Mouse (Mus musculus): Measurements from ENCODE around the gene Gm11562. TPM values are rescaled to one million over a fixed set of nuclear protein-coding genes. Genes with fewer than 3 reads are reported as not detected.

The Gm11562 gene
- polyA plus RNA-seq (2012; ENCODE audit: low replicate concordance), result not detected in 2 replicates

DNA sequence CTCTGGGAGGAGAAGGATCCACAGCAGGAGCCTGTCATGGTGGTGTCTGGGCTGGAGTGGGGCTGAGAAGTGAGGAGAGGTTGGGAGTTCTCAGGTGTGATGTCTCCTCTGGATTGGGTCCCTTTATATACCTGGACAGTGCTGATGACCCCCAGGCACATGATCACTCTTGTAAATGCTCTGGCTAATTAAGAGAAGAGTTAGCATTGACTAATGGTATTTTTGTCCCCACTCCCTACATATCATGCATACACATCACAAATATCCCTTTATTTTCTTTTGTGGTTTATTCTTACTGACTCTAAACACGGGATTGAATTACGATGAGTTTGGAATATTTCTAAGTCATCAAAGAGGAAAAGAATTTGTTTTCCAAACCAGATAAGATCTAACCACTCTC is at the start of gene Gm11562:
TSS of gene Gm11562 (minus strand) at position 101 of the 400 bp plus-strand sequence.

DNA sequence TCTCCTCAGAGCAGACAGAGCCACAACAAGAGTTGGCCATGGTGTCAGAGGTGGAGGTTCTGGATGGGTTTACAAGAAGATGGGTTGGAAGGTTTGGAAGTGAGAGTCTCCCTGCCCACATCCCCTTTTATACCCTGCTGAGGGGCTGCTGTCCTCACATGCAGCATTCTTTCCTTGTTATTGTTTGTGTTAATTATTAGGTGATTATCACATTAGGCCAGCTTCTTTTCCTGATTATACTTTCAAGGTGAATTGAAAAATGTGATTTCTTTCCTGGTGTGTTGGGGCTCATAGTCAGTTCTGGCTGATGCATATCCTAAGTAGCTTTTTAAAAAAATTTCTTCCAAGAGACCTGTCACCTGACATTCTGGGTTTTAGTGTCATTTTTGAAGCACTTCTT is 45.6 kb upstream of the Gm11562 start, which contains the start of gene Krtap4-6:
TSS of gene Krtap4-6 (minus strand) at position 101 of the 400 bp plus-strand sequence.

DNA sequence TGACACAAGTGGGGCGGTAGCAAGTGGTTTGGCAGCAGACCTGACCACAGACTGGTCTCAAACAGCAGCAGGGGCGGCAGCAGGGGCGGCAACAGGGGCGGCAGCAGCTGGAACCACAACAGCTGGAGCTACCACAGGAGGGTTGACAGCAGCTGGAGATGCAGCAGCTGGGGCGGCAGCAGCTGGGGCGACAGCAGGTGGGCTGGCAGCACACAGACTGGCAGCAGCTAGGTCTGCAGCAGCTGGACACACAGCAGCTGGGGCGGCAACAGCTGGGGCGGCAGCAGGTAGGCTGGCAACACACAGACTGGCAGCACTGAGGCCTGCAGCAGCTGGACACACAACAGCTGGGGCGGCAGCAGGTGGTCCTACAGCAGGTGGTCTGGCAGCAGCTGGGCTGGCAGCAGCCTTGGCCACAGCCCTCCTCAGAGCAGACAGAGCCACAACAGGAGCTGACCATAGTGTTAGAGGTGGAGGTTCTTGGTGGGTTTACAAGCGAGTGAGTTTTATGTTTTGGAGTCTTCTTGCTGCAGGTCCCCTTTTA is 38.3 kb upstream of the Gm11562 start, which contains the start of gene Gm11563:
TSS of gene Gm11563 (minus strand) at position 494 of the 544 bp plus-strand sequence.

DNA sequence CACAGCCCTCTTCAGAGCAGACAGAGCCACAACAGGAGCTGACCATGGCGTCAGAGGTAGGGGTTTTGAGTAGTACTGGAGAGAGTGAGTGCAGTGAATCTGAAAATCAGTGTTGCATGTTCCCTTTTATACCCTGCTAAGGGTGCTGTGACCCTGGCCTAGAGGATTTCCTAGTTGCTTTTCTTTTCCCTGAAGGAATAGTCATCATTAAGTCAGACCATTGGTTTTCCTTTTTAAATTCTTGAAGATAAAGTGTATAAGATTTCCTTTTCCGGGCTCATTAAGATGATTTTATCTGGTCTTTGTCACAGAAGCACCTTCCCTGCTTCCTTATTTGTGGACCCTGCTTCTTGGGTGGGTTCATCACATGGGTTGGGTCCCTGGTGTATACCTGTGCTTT is 29.9 kb upstream of the Gm11562 start, which contains the start of gene Gm11555:
TSS of gene Gm11555 (minus strand) at position 101 of the 400 bp plus-strand sequence.

DNA sequence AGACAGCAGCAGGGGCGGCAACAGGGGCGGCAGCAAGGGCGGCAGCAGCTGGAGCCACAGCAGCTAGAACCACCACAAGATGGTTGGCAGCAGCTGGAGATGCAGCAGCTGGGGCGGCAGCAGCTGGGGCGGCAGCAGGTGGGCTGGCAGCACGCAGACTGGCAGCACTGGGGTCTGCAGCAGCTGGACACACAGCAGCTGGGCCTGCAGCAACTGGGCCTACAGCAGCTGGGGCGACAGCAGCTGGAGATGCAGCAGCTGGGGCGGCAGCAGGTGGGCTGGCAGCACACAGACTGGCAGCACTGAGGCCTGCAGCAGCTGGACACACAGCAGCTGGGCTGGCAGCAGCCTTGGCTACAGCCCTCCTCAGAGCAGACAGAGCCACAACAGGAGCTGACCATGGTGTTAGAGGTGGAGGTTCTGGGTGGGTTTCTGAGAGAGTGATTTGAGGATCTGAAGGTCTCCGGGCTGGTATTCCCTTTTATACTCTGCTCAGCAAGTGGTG is 23.5 kb upstream of the Gm11562 start, which contains the start of gene Krtap4-7:
TSS of gene Krtap4-7 (minus strand) at position 455 of the 505 bp plus-strand sequence.

DNA sequence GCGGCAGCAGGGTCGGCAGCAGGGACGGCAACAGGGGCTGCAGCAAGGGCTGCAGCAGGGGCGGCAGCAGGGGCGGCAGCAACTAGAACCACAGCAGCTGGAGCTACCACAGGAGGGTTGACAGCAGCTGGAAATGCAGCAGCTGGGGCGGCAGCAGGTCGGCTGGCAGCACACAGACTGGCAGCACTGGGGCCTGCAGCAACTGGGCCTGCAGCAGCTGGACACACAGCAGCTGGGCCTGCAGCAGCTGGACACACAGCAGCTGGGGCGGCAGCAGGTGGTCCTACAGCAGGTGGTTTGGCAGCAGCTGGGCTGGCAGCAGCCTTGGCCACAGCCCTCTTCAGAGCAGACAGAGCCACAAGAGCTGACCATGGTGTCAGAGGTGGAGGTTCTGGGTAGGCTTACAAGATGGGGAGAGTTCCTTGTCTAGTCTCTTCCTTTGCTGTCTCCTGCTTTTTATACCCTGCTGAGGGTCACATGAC is 14.5 kb upstream of the Gm11562 start, which contains the start of gene Krtap4-2:
TSS of gene Krtap4-2 (minus strand) at position 432 of the 482 bp plus-strand sequence.

DNA sequence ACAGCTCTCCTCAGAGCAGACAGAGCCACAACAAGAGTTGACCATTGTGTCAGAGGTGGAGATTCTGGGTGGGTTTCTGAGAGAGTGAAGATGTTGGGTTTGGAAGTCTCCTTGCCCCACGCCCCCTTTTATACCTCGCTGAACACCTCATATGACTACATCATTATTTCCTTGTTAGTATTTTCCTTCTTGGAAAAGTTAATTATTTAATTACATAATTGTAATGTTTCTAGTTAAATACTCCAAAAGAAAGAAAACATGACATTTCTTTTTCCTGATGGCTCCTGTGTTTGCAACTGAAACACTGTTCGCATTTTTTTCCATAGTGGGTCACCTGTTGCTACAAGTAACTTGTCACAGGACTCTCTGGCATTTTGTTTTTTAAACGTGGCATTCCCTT is 7.9 kb upstream of the Gm11562 start, which contains the start of gene Krtap4-1:
TSS of gene Krtap4-1 (minus strand) at position 101 of the 400 bp plus-strand sequence.

DNA sequence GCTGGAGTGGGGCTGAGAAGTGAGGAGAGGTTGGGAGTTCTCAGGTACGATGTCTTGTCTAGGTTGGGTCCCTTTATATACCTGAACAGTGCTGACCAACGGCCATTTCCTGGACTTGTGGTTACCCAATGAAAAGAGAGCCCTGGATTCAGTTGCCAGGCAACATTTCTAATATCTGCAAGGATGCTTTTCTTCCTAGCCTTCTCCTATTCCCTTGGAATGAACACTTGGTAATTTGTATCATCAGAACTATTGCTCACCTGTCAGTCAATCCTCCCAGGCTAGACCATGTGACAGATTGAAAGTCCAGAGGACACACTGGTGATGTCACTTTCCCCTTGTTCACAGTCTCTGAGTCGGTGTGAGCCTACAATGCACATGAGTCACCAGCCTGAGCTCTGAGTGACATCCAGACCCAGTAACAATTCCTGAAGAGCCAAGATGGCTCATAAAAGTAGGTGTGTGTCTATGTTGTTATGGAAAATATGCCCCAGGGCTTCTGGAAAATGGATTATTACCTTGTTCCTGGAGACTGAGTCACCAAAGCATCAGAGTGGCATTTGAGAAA is 5.4 kb downstream of the Gm11562 start, which contains the start of gene Krtap2-4:
TSS of gene Krtap2-4 (minus strand) at position 51 of the 568 bp plus-strand sequence.

DNA sequence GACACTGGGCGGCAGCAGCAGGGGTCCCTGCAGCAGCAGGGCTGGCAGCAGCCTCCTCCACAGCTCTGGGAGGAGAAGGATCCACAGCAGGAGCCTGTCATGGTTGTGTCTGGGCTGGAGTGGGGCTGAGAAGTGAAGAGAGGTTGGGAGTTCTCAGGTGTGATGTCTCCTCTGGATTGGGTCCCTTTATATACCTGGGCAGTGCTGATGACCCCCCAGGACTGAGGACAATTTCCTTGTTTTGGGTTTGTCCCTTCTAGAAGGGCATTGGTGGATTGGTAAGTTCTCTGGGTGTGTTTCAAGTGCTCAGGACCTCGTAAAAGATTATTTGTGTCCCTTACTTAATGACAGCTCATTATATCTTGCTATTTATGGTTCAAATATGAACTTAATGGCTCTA is 10.1 kb downstream of the Gm11562 start, which contains the start of gene Gm11937:
TSS of gene Gm11937 (minus strand) at position 101 of the 400 bp plus-strand sequence.

DNA sequence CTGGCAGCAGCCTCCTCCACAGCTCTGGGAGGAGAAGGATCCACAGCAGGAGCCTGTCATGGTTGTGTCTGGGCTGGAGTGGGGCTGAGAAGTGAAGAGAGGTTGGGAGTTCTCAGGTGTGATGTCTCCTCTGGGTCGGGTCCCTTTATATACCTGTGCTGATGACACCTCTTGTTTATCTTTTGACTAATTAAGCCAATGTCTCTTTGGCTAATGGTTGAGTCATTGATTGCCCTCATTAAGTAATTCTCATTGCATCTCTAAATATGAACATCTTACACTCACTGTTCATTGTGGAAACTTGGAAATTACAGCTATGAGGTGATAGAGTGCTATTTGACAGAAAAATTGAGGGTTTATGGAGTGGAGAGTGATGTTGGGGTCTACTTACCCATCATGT is 17.0 kb downstream of the Gm11562 start, which contains the start of gene Gm11938:
TSS of gene Gm11938 (minus strand) at position 101 of the 400 bp plus-strand sequence.

DNA sequence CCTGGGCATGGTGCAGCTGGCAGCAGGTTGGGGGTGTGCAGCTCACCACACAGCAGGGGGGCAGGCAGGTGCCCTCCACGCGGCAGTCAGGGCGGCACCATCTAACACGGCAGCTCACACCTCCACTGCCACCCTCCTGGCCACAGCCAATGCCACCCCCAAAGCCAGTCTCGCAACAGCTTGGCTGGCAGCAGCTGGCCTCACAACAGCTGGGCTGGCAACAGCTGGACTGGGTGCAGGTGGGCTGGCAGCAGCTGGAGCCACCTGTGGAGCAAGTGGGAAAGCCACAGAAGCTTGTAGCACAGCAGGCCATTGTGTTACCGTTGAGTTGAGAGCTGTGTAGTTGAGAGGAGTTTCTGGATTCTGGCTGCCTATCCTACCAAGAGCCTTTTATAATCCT is 22.5 kb downstream of the Gm11562 start, which contains the start of gene Krtap9-3:
TSS of gene Krtap9-3 (minus strand) at position 364 of the 400 bp plus-strand sequence.

DNA sequence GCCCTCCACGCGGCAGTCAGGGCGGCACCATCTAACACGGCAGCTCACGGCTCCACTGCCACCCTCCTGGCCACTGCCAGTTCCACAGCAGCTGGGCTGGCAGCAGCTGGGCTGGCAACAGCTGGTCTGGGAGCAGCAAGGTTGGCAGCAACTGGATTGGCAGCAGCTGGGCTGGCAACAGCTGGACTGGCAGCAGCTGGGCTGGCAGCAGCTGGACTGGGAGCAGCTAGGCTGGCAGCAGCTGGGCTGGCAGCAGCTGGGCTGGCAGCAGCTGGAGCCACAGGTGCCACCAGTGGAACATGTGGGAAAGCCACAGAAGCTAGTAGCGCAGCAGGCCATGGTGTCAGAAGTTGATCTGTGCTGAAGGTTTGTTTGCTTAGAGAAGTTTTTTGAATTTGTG is 29.3 kb downstream of the Gm11562 start, which contains the start of gene Krtap1-3:
TSS of gene Krtap1-3 (minus strand) at position 359 of the 400 bp plus-strand sequence.

DNA sequence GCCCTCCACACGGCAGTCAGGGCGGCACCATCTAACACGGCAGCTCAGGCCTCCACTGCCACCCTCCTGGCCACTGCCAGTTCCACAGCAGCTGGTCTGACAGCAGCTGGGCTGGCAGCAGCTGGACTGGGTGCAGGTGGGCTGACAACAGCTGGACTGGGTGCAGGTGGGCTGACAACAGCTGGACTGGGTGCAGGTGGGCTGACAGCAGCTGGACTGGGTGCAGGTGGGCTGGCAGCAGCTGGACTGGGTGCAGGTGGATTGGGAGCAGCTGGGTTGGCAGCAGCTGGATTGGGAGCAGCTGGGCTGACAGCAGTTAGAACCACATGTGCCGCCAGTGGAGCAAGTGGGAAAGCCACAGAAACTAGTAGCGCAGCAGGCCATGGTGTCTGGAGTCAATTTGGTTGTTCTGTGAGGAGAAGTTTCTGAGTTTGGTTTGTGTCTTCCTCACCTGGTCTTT is 37.0 kb downstream of the Gm11562 start, which contains the start of gene Krtap1-4:
TSS of gene Krtap1-4 (minus strand) at position 410 of the 460 bp plus-strand sequence.

DNA sequence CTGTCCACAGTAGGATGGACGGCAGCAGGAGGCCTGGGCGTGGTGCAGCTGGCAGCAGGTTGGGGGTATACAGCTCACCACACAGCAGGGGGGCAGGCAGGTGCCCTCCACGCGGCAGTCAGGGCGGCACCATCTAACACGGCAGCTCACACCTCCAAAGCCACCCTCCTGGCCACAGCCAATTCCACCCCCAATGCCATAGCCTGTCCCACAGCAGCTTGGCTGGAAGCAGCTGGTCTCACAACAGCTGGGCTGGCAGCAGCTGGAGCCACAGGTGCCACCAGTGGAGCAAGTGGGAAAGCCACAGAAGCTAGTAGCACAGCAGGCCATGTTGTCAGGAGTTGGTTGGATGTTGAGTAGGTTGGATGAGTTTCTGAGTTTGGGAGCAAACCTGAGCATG is 39.6 kb downstream of the Gm11562 start, which contains the start of gene Krtap1-5:
TSS of gene Krtap1-5 (minus strand) at position 381 of the 400 bp plus-strand sequence.

Other genes starting within 250 kb of the Gm11562 start
- gene Krt28, start 245.5 kb downstream of the Gm11562 start, polyA plus RNA-seq (2012; ENCODE audit: low replicate concordance), result not detected in 2 replicates
- 1.0 and 5.4 TPM in 2 replicates for gene Krt10, start 231.1 kb downstream of the Gm11562 start, polyA plus RNA-seq (2012; ENCODE audit: low replicate concordance)
- gene Krt12, start 198.2 kb downstream of the Gm11562 start, polyA plus RNA-seq (2012; ENCODE audit: low replicate concordance), result not detected in 2 replicates
- gene Krt20, start 182.3 kb downstream of the Gm11562 start, polyA plus RNA-seq (2012; ENCODE audit: low replicate concordance), result not detected in 2 replicates
- not detected in 2 replicates for gene Krt23, start 127.3 kb downstream of the Gm11562 start, polyA plus RNA-seq (2012; ENCODE audit: low replicate concordance)
- not detected in 2 replicates for gene Krt39, start 99.1 kb downstream of the Gm11562 start, polyA plus RNA-seq (2012; ENCODE audit: low replicate concordance)
- gene Krt40, start 77.3 kb downstream of the Gm11562 start, polyA plus RNA-seq (2012; ENCODE audit: low replicate concordance), result not detected in 2 replicates
- gene Krtap3-3, start 69.6 kb downstream of the Gm11562 start, polyA plus RNA-seq (2012; ENCODE audit: low replicate concordance), result not detected in 2 replicates
- not detected in 2 replicates for gene Krtap3-2, start 63.6 kb downstream of the Gm11562 start, polyA plus RNA-seq (2012; ENCODE audit: low replicate concordance)
- gene Gm11939, start 61.0 kb downstream of the Gm11562 start, polyA plus RNA-seq (2012; ENCODE audit: low replicate concordance), result not detected in 2 replicates
- not detected in 2 replicates for gene Krtap3-1, start 53.8 kb downstream of the Gm11562 start, polyA plus RNA-seq (2012; ENCODE audit: low replicate concordance)
- gene Krtap1-5, start 39.4 kb downstream of the Gm11562 start, polyA plus RNA-seq (2012; ENCODE audit: low replicate concordance), result not detected in 2 replicates
- not detected in 2 replicates for gene Krtap1-4, start 36.8 kb downstream of the Gm11562 start, polyA plus RNA-seq (2012; ENCODE audit: low replicate concordance)
- gene Krtap1-3, start 29.1 kb downstream of the Gm11562 start, polyA plus RNA-seq (2012; ENCODE audit: low replicate concordance), result not detected in 2 replicates
- not detected in 2 replicates for gene Krtap9-3, start 22.3 kb downstream of the Gm11562 start, polyA plus RNA-seq (2012; ENCODE audit: low replicate concordance)
- not detected in 2 replicates for gene Gm11938, start 17.1 kb downstream of the Gm11562 start, polyA plus RNA-seq (2012; ENCODE audit: low replicate concordance)
- gene Gm11937, start 10.2 kb downstream of the Gm11562 start, polyA plus RNA-seq (2012; ENCODE audit: low replicate concordance), result not detected in 2 replicates
- not detected in 2 replicates for gene Krtap2-4, start 5.6 kb downstream of the Gm11562 start, polyA plus RNA-seq (2012; ENCODE audit: low replicate concordance)
- not detected in 2 replicates for gene Krtap4-1, start 7.8 kb upstream of the Gm11562 start, polyA plus RNA-seq (2012; ENCODE audit: low replicate concordance)
- not detected in 2 replicates for gene Krtap4-2, start 14.6 kb upstream of the Gm11562 start, polyA plus RNA-seq (2012; ENCODE audit: low replicate concordance)
- gene Krtap4-7, start 23.7 kb upstream of the Gm11562 start, polyA plus RNA-seq (2012; ENCODE audit: low replicate concordance), result not detected in 2 replicates
- not detected in 2 replicates for gene Gm11555, start 29.8 kb upstream of the Gm11562 start, polyA plus RNA-seq (2012; ENCODE audit: low replicate concordance)
- not detected in 2 replicates for gene Gm11563, start 38.5 kb upstream of the Gm11562 start, polyA plus RNA-seq (2012; ENCODE audit: low replicate concordance)
- gene Krtap4-6, start 45.5 kb upstream of the Gm11562 start, polyA plus RNA-seq (2012; ENCODE audit: low replicate concordance), result not detected in 2 replicates
- gene Gm14190, start 70.3 kb upstream of the Gm11562 start, polyA plus RNA-seq (2012; ENCODE audit: low replicate concordance), result not detected in 2 replicates
- gene Gm14180, start 113.9 kb upstream of the Gm11562 start, polyA plus RNA-seq (2012; ENCODE audit: low replicate concordance), result not detected in 2 replicates
- gene Gm11595, start 152.5 kb upstream of the Gm11562 start, polyA plus RNA-seq (2012; ENCODE audit: low replicate concordance), result not detected in 2 replicates
- not detected in 2 replicates for gene Krtap4-8, start 160.3 kb upstream of the Gm11562 start, polyA plus RNA-seq (2012; ENCODE audit: low replicate concordance)
- gene Krtap4-9, start 164.8 kb upstream of the Gm11562 start, polyA plus RNA-seq (2012; ENCODE audit: low replicate concordance), result not detected in 2 replicates
- not detected in 2 replicates for gene Gm11596, start 173.0 kb upstream of the Gm11562 start, polyA plus RNA-seq (2012; ENCODE audit: low replicate concordance)
- 0.86 TPM in 1 of 2 replicates, not detected in the other for gene Gm11569, start 178.5 kb upstream of the Gm11562 start, polyA plus RNA-seq (2012; ENCODE audit: low replicate concordance)
- gene Gm11554, start 184.0 kb upstream of the Gm11562 start, polyA plus RNA-seq (2012; ENCODE audit: low replicate concordance), result not detected in 2 replicates
- not detected in 2 replicates for gene Krtap4-13, start 189.5 kb upstream of the Gm11562 start, polyA plus RNA-seq (2012; ENCODE audit: low replicate concordance)
- not detected in 2 replicates for gene Gm11564, start 195.2 kb upstream of the Gm11562 start, polyA plus RNA-seq (2012; ENCODE audit: low replicate concordance)
- gene 2300003K06Rik, start 217.6 kb upstream of the Gm11562 start, polyA plus RNA-seq (2012; ENCODE audit: low replicate concordance), result not detected in 2 replicates
- gene Krtap4-16, start 231.2 kb upstream of the Gm11562 start, polyA plus RNA-seq (2012; ENCODE audit: low replicate concordance), result not detected in 2 replicates
- not detected in 2 replicates for gene Gm11568, start 237.5 kb upstream of the Gm11562 start, polyA plus RNA-seq (2012; ENCODE audit: low replicate concordance)
- not detected in 2 replicates for gene Gm11559, start 244.0 kb upstream of the Gm11562 start, polyA plus RNA-seq (2012; ENCODE audit: low replicate concordance)